Mouse (Mus musculus): ENCODE results near the gene Vav1.

DNA sequence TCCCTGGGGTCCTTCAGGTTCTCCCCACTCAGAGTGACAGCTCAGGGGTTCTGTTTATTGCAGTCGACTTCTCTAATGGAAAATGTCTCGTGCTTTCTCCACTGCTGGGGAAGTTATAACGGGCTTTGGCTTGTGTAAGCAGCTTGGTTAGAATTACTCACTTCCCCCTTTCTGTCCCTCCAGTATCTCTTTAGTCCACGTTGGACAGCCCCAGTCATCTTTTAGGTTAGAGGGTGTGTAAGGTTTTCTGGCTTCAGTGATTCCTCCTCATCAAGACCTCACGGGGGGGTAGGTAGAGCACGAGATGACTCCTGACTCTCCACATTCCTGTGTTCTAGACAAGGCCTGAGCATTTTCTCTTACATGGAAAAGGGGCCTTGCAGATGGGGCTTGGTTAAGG is 68.1 kb downstream of the Vav1 start:
- TF ChIP-seq POLR2A (IDR thresholded peaks at IDR 0.05; ENCODE audit: borderline replicate concordance, extremely low read depth, low read depth, low read length) (no peak), CTCF (IDR thresholded peaks at IDR 0.05; ENCODE audit: insufficient read depth, low read length) (no peak)
